Mouse (Mus musculus): ENCODE data around the gene Bcar3. TPM values are rescaled to one million over a fixed set of nuclear protein-coding genes. Genes with fewer than 3 reads are reported as not detected.

Bcar3 gene
- polyA plus RNA-seq, 1 experiment from 2014 or later = 33.8 TPM

GRCm38 (mm10) chr3:122506343-122506916 lies 212.5 kb downstream of the Bcar3 start:
- no peak for TF ChIP-seq CTCF (IDR thresholded peaks at IDR 0.05; ENCODE audit: low read depth)
- 55% methylated on average over 10 of the region's 10 CpGs for WGBS
- H3K27me3 ChIP-seq (replicated peaks; ENCODE audit: control insufficient read depth, insufficient read depth, low read length) = no peaks in the 10 kb centered on the region
- no peak overlapping the region for H3K9ac ChIP-seq (ENCODE audit: low read depth, low read length)
- ATAC-seq = no peak
- H3K4me2 ChIP-seq (replicated peaks; ENCODE audit: low read depth) = no peak overlapping the region
- H3K4me3 ChIP-seq (ENCODE audit: low read depth, low read length) = no peak overlapping the region
- H3K36me3 ChIP-seq (ENCODE audit: control insufficient read depth, insufficient read depth) = 0 out of 2 replicates have a peak, but pooled peaks cover 7% of the 10 kb centered on the region
- H3K9me3 ChIP-seq (ENCODE audit: control insufficient read depth) = no peaks in the 10 kb centered on the region
- peaks cover 13% of the 10 kb centered on the region; the same call in 1 of the 2 replicates for H3K4me1 ChIP-seq (replicated peaks; ENCODE audit: control insufficient read depth, insufficient read depth, low read length)
- H3K27ac ChIP-seq (ENCODE audit: low read depth, low read length) = no peak overlapping the region

GRCm38 (mm10) chr3:122507826-122508225 lies 213.9 kb downstream of the Bcar3 start:
- whole genome bisulfite sequencing = 96% methylated on average over 14 of the region's 14 CpGs
- Histone ChIP-seq H3K36me3 (ENCODE audit: control insufficient read depth, insufficient read depth) (peaks cover 14% of the 10 kb centered on the region; the same call in 1 of the 2 replicates), H3K27me3 (replicated peaks; ENCODE audit: control insufficient read depth, insufficient read depth, low read length) (no peaks in the 10 kb centered on the region), H3K9me3 (ENCODE audit: control insufficient read depth) (no peaks in the 10 kb centered on the region), H3K9ac (ENCODE audit: low read depth, low read length) (no peak overlapping the region), H3K27ac (ENCODE audit: low read depth, low read length) (no peak overlapping the region), H3K4me3 (ENCODE audit: low read depth, low read length) (no peak overlapping the region), H3K4me2 (replicated peaks; ENCODE audit: low read depth) (no peak overlapping the region), H3K4me1 (replicated peaks; ENCODE audit: control insufficient read depth, insufficient read depth, low read length) (peaks cover 13% of the 10 kb centered on the region; the same call in 1 of the 2 replicates)
- ATAC-seq = no peak
- no peak for TF ChIP-seq CTCF (IDR thresholded peaks at IDR 0.05; ENCODE audit: low read depth)

- no peak for ATAC-seq
- H3K4me3 ChIP-seq (ENCODE audit: low read depth, low read length) = no peak overlapping the region
- peak; percentile 96 for TF ChIP-seq CTCF (IDR thresholded peaks at IDR 0.05; ENCODE audit: low read depth)
- H3K36me3 ChIP-seq (ENCODE audit: control insufficient read depth, insufficient read depth) = peaks cover 16% of the 10 kb centered on the region; the same call in 1 of the 2 replicates
- H3K27ac ChIP-seq (ENCODE audit: low read depth, low read length) = peak overlapping the region; percentile 94
- no peak overlapping the region for H3K9ac ChIP-seq (ENCODE audit: low read depth, low read length)
- no peak overlapping the region for H3K4me2 ChIP-seq (replicated peaks; ENCODE audit: low read depth)
- WGBS = 30% methylated on average over 5 of the region's 5 CpGs
- peaks cover 13% of the 10 kb centered on the region; the same call in 1 of the 2 replicates for H3K4me1 ChIP-seq (replicated peaks; ENCODE audit: control insufficient read depth, insufficient read depth, low read length)
- H3K27me3 ChIP-seq (replicated peaks; ENCODE audit: control insufficient read depth, insufficient read depth, low read length) = no peaks in the 10 kb centered on the region
- H3K9me3 ChIP-seq (ENCODE audit: control insufficient read depth) = no peaks in the 10 kb centered on the region
These were observed 215.1 kb downstream of the Bcar3 start for GRCm38 (mm10) chr3:122509084-122509483.

- Histone ChIP-seq H3K9me3 (ENCODE audit: control insufficient read depth) (no peaks in the 10 kb centered on the region), H3K4me1 (replicated peaks; ENCODE audit: control insufficient read depth, insufficient read depth, low read length) (peaks cover 11% of the 10 kb centered on the region; the same call in 1 of the 2 replicates), H3K36me3 (ENCODE audit: control insufficient read depth, insufficient read depth) (peaks cover 16% of the 10 kb centered on the region; the same call in 1 of the 2 replicates), H3K9ac (ENCODE audit: low read depth, low read length) (no peak overlapping the region), H3K27me3 (replicated peaks; ENCODE audit: control insufficient read depth, insufficient read depth, low read length) (no peaks in the 10 kb centered on the region), H3K27ac (ENCODE audit: low read depth, low read length) (peak overlapping the region; percentile 94), H3K4me2 (replicated peaks; ENCODE audit: low read depth) (peak overlapping the region; percentile 57; the same call in 1 of the 2 replicates), H3K4me3 (ENCODE audit: low read depth, low read length) (no peak overlapping the region)
- no peak for TF ChIP-seq CTCF (IDR thresholded peaks at IDR 0.05; ENCODE audit: low read depth)
- peak; percentile 57 for ATAC-seq
- 41% methylated on average over 11 of the region's 11 CpGs for WGBS
These were observed 215.8 kb downstream of the Bcar3 start for GRCm38 (mm10) chr3:122509534-122510239.

GRCm38 (mm10) chr3:122510240-122510750 lies 216.4 kb downstream of the Bcar3 start:
- ATAC-seq = peak; percentile 9
- peaks cover 11% of the 10 kb centered on the region; the same call in 1 of the 2 replicates for H3K4me1 ChIP-seq (replicated peaks; ENCODE audit: control insufficient read depth, insufficient read depth, low read length)
- H3K27me3 ChIP-seq (replicated peaks; ENCODE audit: control insufficient read depth, insufficient read depth, low read length) = no peaks in the 10 kb centered on the region
- 31% methylated on average over 14 of the region's 14 CpGs for WGBS
- H3K9ac ChIP-seq (ENCODE audit: low read depth, low read length) = no peak overlapping the region
- no peaks in the 10 kb centered on the region for H3K9me3 ChIP-seq (ENCODE audit: control insufficient read depth)
- peak overlapping the region; percentile 57 for H3K4me2 ChIP-seq (replicated peaks; ENCODE audit: low read depth)
- H3K4me3 ChIP-seq (ENCODE audit: low read depth, low read length) = no peak overlapping the region
- H3K36me3 ChIP-seq (ENCODE audit: control insufficient read depth, insufficient read depth) = peaks cover 16% of the 10 kb centered on the region; the same call in 1 of the 2 replicates
- H3K27ac ChIP-seq (ENCODE audit: low read depth, low read length) = peak overlapping the region; percentile 94
- TF ChIP-seq CTCF (IDR thresholded peaks at IDR 0.05; ENCODE audit: low read depth) = no peak; the same call in 1 of the 2 replicates

- Histone ChIP-seq H3K27me3 (replicated peaks; ENCODE audit: control insufficient read depth, insufficient read depth, low read length) (no peaks in the 10 kb centered on the region), H3K9ac (ENCODE audit: low read depth, low read length) (no peak overlapping the region), H3K9me3 (ENCODE audit: control insufficient read depth) (no peaks in the 10 kb centered on the region), H3K4me1 (replicated peaks; ENCODE audit: control insufficient read depth, insufficient read depth, low read length) (peaks cover 13% of the 10 kb centered on the region; the same call in 1 of the 2 replicates), H3K4me2 (replicated peaks; ENCODE audit: low read depth) (peak overlapping the region; percentile 57), H3K27ac (ENCODE audit: low read depth, low read length) (peak overlapping the region; percentile 94), H3K4me3 (ENCODE audit: low read depth, low read length) (no peak overlapping the region), H3K36me3 (ENCODE audit: control insufficient read depth, insufficient read depth) (peaks cover 19% of the 10 kb centered on the region; the same call in 1 of the 2 replicates)
- peak; percentile 2; the same call in 1 of the 2 replicates for ATAC-seq
- TF ChIP-seq CTCF (IDR thresholded peaks at IDR 0.05; ENCODE audit: low read depth) = no peak
- WGBS = 45% methylated on average over 10 of the region's 10 CpGs
These were observed 217.0 kb downstream of the Bcar3 start for GRCm38 (mm10) chr3:122510932-122511331.

Measured in intestine, postnatal 0 days (tissue).